Mouse (Mus musculus): ENCODE data around the gene Ano2.

DNA sequence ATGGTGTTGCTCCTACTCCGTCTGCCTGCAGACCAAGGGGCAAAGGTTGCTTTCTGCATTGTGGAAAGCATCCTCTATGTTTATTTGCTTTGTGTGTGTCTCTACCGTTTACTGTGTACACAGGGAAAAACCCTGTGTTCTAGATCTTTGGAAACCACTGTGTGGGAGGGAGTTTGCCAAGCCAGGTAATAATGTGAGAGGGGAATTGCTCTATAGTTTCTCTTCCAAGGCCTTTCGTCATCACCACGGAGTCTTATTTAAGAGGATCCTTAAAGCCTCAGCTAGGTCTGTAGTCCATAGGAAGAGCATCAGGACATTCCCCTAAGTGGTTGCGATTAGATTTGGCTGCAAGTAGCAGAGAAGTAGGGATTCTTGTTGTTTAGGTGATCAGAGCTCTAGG, 32.3 kb upstream of the Ano2 start:
- TF ChIP-seq CTCF (IDR thresholded peaks at IDR 0.05; ENCODE audit: low read depth, low read length) = no peak
- no peak for TF ChIP-seq POLR2A (IDR thresholded peaks at IDR 0.05; ENCODE audit: insufficient read depth, low read length)
- no peak for TF ChIP-seq EP300 (IDR thresholded peaks at IDR 0.05; ENCODE audit: insufficient read depth, low read depth, low read length)

Data from ES-Bruce4 (cell line).